Mouse (Mus musculus) left cerebral cortex, postnatal 36 days (tissue): ENCODE measurements around the gene Col4a3. TPM values are rescaled to one million over a fixed set of nuclear protein-coding genes. Genes with fewer than 3 reads are reported as not detected.
A peak's percentile ranks its signal among the peaks of the same experiment; 100 is the strongest.

ENCODE experiments used
- DNase-seq, 2 experiments: peaks; one replicate each; pipeline ENCODE4 v3.0.0; 2021 to 2022; ENCODE audit warnings: low spot score in 2 of 2, mixed read lengths in 1 of 2
- intact Hi-C: fragments of 180-260 bp; cut with DNase I; formaldehyde crosslinking; loops from one replicate; pipeline ENCODE4 v1.15.1; 2025
- total RNA-seq, 2 experiments: library from RNA; stranded (reverse); gene quantifications; 2 replicates each; pipeline ENCODE4 v1.2.3; 2021

Gene Col4a3
- total RNA-seq, result 1 to 10 TPM in 1 of 2 experiments, under 1 TPM in 1; 0.69 to 1.1 TPM

- no peak for DNase-seq
- intact Hi-C loops, result no loop called here
These were observed at the start of gene Col4a3, which contains the start of gene Col4a4 for GRCm38 (mm10) chr1:82586713-82587399. TSS of gene Col4a3 (plus strand) at chr1:82586921. TSS of gene Col4a4 (minus strand) at chr1:82586849.

- intact Hi-C loops, result no loop called here
- DNase-seq, result no peak
These were observed 48.9 kb upstream of the Col4a3 start for GRCm38 (mm10) chr1:82537848-82538247.

- intact Hi-C loops, result no loop called here
- DNase-seq, result no peak
These were observed 46.7 kb upstream of the Col4a3 start for GRCm38 (mm10) chr1:82540056-82540455.

- no peak for DNase-seq
- intact Hi-C loops, result no loop called here
These were observed 42.8 kb upstream of the Col4a3 start for GRCm38 (mm10) chr1:82543934-82544333.

GRCm38 (mm10) chr1:82544419-82545185 is 42.1 kb upstream of the Col4a3 start:
- no peak for DNase-seq
- intact Hi-C loops, result no loop called here

- DNase-seq, result no peak
- intact Hi-C loops, result no loop called here
These were observed 41.3 kb upstream of the Col4a3 start for GRCm38 (mm10) chr1:82545199-82545960.

GRCm38 (mm10) chr1:82554443-82554850 is 32.3 kb upstream of the Col4a3 start:
- DNase-seq, result no peak
- intact Hi-C loops, result loop anchor here (5.0 to 10.0 kb wide), 3 partner anchors 88 to 430 kb away; no protein-coding TSS in a partner anchor

GRCm38 (mm10) chr1:82554889-82555288 is 31.8 kb upstream of the Col4a3 start:
- intact Hi-C loops, result loop anchor here (5.0 to 10.0 kb wide), 3 partner anchors 87 to 430 kb away; no protein-coding TSS in a partner anchor
- no peak for DNase-seq

- DNase-seq, result peak; percentile 13 to 15
- intact Hi-C loops, result no loop called here
These were observed 26.5 kb upstream of the Col4a3 start for GRCm38 (mm10) chr1:82560223-82560622.

GRCm38 (mm10) chr1:82569405-82569804 is 17.3 kb upstream of the Col4a3 start:
- DNase-seq, result no peak
- intact Hi-C loops, result no loop called here

- DNase-seq, result no peak
- intact Hi-C loops, result loop anchor here (5.0 kb wide), 1 partner anchor 71 kb away; no protein-coding TSS in a partner anchor
These were observed 15.0 kb upstream of the Col4a3 start for GRCm38 (mm10) chr1:82571758-82572157.

- no peak for DNase-seq
- intact Hi-C loops, result no loop called here
These were observed 11.0 kb upstream of the Col4a3 start for GRCm38 (mm10) chr1:82575681-82576080.

- intact Hi-C loops, result no loop called here
- DNase-seq, result no peak
These were observed 10.5 kb upstream of the Col4a3 start for GRCm38 (mm10) chr1:82576182-82576581.

GRCm38 (mm10) chr1:82577339-82577738 is 9.4 kb upstream of the Col4a3 start:
- intact Hi-C loops, result no loop called here
- no peak for DNase-seq

GRCm38 (mm10) chr1:82577915-82578314 is 8.8 kb upstream of the Col4a3 start:
- intact Hi-C loops, result no loop called here
- DNase-seq, result no peak

- no peak for DNase-seq
- intact Hi-C loops, result no loop called here
These were observed 8.4 kb upstream of the Col4a3 start for GRCm38 (mm10) chr1:82578320-82578719.

- intact Hi-C loops, result no loop called here
- no peak for DNase-seq
These were observed 740 bp upstream of the Col4a3 start for GRCm38 (mm10) chr1:82585981-82586380.

- intact Hi-C loops, result no loop called here
- DNase-seq, result no peak
These were observed 3.5 kb downstream of the Col4a3 start for GRCm38 (mm10) chr1:82590266-82590665.

- DNase-seq, result no peak
- intact Hi-C loops, result no loop called here
These were observed 10.3 kb downstream of the Col4a3 start for GRCm38 (mm10) chr1:82596864-82597596.
